Mouse (Mus musculus) CH12.LX (cell line): Measurements from ENCODE around the gene Mindy3. TPM values are rescaled to one million over a fixed set of nuclear protein-coding genes. Genes with fewer than 3 reads are reported as not detected.
"Not testable (repeated sequence)": the region's sequence is repeated elsewhere in the genome, so short reads cannot be mapped to it uniquely, and the experiment has no call there.

Experiments
- DNase-seq: peaks from one replicate; pipeline ENCODE4 v3.0.0-alpha.2; 2013; ENCODE audit errors: extremely low read depth
- H3K27ac ChIP-seq: 2 replicates; pipeline ENCODE4 v1.5.1; 2012; ENCODE audit warnings: low read depth, mild to moderate bottlenecking, control low read depth, moderate library complexity; ENCODE audit not compliant: insufficient read depth
- H3K27me3 ChIP-seq: replicated peaks from 2 replicates; pipeline ENCODE3; 2012; ENCODE audit warnings: inconsistent platforms
- H3K36me3 ChIP-seq, 2 experiments: replicated peaks in 1 of 2; 2 replicates each; pipeline versions ENCODE3 to v1.6.1; 2012; ENCODE audit warnings: inconsistent platforms in 1 of 2, low read length in 1 of 2, mild to moderate bottlenecking in 1 of 2, mixed read lengths in 1 of 2, moderate library complexity in 1 of 2; ENCODE audit not compliant: control insufficient read depth in 1 of 2, insufficient read depth in 1 of 2
- H3K4me1 ChIP-seq, 2 experiments: 2 replicates each; pipeline ENCODE4 v1.6.1; 2012; ENCODE audit warnings: inconsistent platforms in 1 of 2, moderate library complexity in 1 of 2; ENCODE audit not compliant: insufficient read depth in 2 of 2, control insufficient read depth in 1 of 2
- H3K4me2 ChIP-seq: 2 replicates; pipeline ENCODE4 v1.6.1; 2012; ENCODE audit warnings: low read depth, mild to moderate bottlenecking, control low read depth; ENCODE audit not compliant: poor library complexity, insufficient read depth, severe bottlenecking
- H3K4me3 ChIP-seq, 3 experiments: fragments of 150-350 bp in 1 of 3; sonication (generic) in 1 of 3; replicated peaks in 1 of 3; 2 replicates each; pipeline versions ENCODE3 to v1.5.1; 2011 to 2012; ENCODE audit warnings: low read depth in 2 of 3, low read length in 2 of 3, mild to moderate bottlenecking in 2 of 3, moderate library complexity in 2 of 3, control low read depth in 1 of 3, improper control_type of control experiment in 1 of 3, inconsistent platforms in 1 of 3, mixed read lengths in 1 of 3; ENCODE audit not compliant: poor library complexity in 1 of 3
- H3K79me2 ChIP-seq: replicated peaks from 2 replicates; pipeline ENCODE4 v1.6.1; 2012; ENCODE audit warnings: mild to moderate bottlenecking, moderate library complexity; ENCODE audit not compliant: control insufficient read depth, poor library complexity, insufficient read depth, severe bottlenecking; ENCODE audit errors: extremely low read depth
- H3K9ac ChIP-seq: 2 replicates; pipeline ENCODE4 v1.6.1; 2012; ENCODE audit warnings: low read depth, mild to moderate bottlenecking, control low read depth, moderate library complexity; ENCODE audit not compliant: insufficient read depth
- H3K9me3 ChIP-seq: replicated peaks from 2 replicates; pipeline ENCODE3; 2012; ENCODE audit warnings: low read length, inconsistent platforms, mixed read lengths
- BHLHE40 ChIP-seq: IDR thresholded peaks from 2 replicates; pipeline ENCODE4 v1.6.1; 2011; ENCODE audit warnings: mild to moderate bottlenecking, low read depth, low read length, improper control_type of control experiment
- CHD2 ChIP-seq: IDR thresholded peaks from 2 replicates; pipeline ENCODE4 v1.6.1; 2011; ENCODE audit warnings: low read length, improper control_type of control experiment
- CTCF ChIP-seq, 2 experiments: IDR thresholded peaks in 1 of 2; conservative IDR thresholded peaks in 1 of 2; 2 replicates each; pipeline ENCODE4 v1.5.1; 2011 to 2012; ENCODE audit warnings: low read depth in 2 of 2, low read length in 2 of 2, improper control_type of control experiment in 1 of 2, inconsistent platforms in 1 of 2, mild to moderate bottlenecking in 1 of 2, moderate library complexity in 1 of 2
- E2F4 ChIP-seq: IDR thresholded peaks from 2 replicates; pipeline ENCODE4 v1.6.1; 2011; ENCODE audit warnings: low read depth, low read length, improper control_type of control experiment; ENCODE audit not compliant: insufficient replicate concordance
- GABPA ChIP-seq: IDR thresholded peaks from 2 replicates; pipeline ENCODE4 v1.6.1; 2012; ENCODE audit warnings: low read depth, low read length, improper control_type of control experiment, inconsistent platforms; ENCODE audit not compliant: insufficient replicate concordance
- IRF4 ChIP-seq: IDR thresholded peaks from 2 replicates; pipeline ENCODE4 v1.6.1; 2014; ENCODE audit warnings: low read depth, mild to moderate bottlenecking, inconsistent platforms, low read length, improper control_type of control experiment
- JUN ChIP-seq: IDR thresholded peaks from 2 replicates; pipeline ENCODE4 v1.6.1; 2011; ENCODE audit warnings: low read depth, mild to moderate bottlenecking, low read length, improper control_type of control experiment, moderate library complexity; ENCODE audit not compliant: insufficient read depth
- KAT2A ChIP-seq: IDR thresholded peaks from 2 replicates; pipeline ENCODE4 v1.6.1; 2012; ENCODE audit warnings: low read length, improper control_type of control experiment, inconsistent platforms; ENCODE audit not compliant: insufficient replicate concordance
- MAX ChIP-seq: IDR thresholded peaks from 2 replicates; pipeline ENCODE4 v1.6.1; 2011; ENCODE audit warnings: low read length, improper control_type of control experiment
- MAZ ChIP-seq: IDR thresholded peaks from 2 replicates; pipeline ENCODE4 v1.6.1; 2012; ENCODE audit warnings: low read depth, mild to moderate bottlenecking, inconsistent platforms, low read length, improper control_type of control experiment, moderate library complexity
- MXI1 ChIP-seq: IDR thresholded peaks from 2 replicates; pipeline ENCODE4 v1.6.1; 2011; ENCODE audit warnings: mild to moderate bottlenecking, low read depth, low read length, improper control_type of control experiment
- MYC ChIP-seq: IDR thresholded peaks from 2 replicates; pipeline ENCODE4 v1.6.1; 2011; ENCODE audit warnings: low read depth, mild to moderate bottlenecking, improper control_type of control experiment, low read length
- NELFE ChIP-seq: IDR thresholded peaks from 2 replicates; pipeline ENCODE4 v1.6.1; 2011; ENCODE audit warnings: low read depth, low read length, improper control_type of control experiment
- POLR2A ChIP-seq: IDR thresholded peaks from 2 replicates; pipeline ENCODE4 v1.6.1; 2011; ENCODE audit warnings: low read depth, mild to moderate bottlenecking, improper control_type of control experiment, low read length
- RCOR1 ChIP-seq: conservative IDR thresholded peaks from 2 replicates; pipeline ENCODE4 v1.6.1; 2012; ENCODE audit warnings: low read depth, mild to moderate bottlenecking, inconsistent platforms, low read length, improper control_type of control experiment
- SMC3 ChIP-seq: IDR thresholded peaks from 2 replicates; pipeline ENCODE4 v1.6.1; 2011; ENCODE audit warnings: low read depth, low read length, improper control_type of control experiment
- TBP ChIP-seq: conservative IDR thresholded peaks from 2 replicates; pipeline ENCODE4 v1.6.1; 2011; ENCODE audit warnings: low read depth, low read length, improper control_type of control experiment
- USF1 ChIP-seq: IDR thresholded peaks from 2 replicates; pipeline ENCODE4 v1.6.1; 2014; ENCODE audit warnings: low read depth, mild to moderate bottlenecking, inconsistent platforms, low read length, improper control_type of control experiment
- ZC3H11A ChIP-seq: IDR thresholded peaks from 2 replicates; pipeline ENCODE4 v1.6.1; 2012; ENCODE audit warnings: low read depth, mild to moderate bottlenecking, inconsistent platforms, low read length, improper control_type of control experiment
- ZKSCAN1 ChIP-seq: IDR thresholded peaks from 2 replicates; pipeline ENCODE4 v1.6.1; 2012; ENCODE audit warnings: low read depth, inconsistent platforms, low read length, improper control_type of control experiment, borderline replicate concordance
- dilution Hi-C: fragments of 300-500 bp; cut with MboI; formaldehyde crosslinking; loops from 2 replicates; pipeline ENCODE4 v1.14.3; 2020; ENCODE audit warnings: low sequenced_read_pairs; ENCODE audit not compliant: extremely low pct_unique_long_range_greater_than_20kb, extremely low pct_ligation_motif_present
- in situ Hi-C: fragments of 300-500 bp; cut with MboI; formaldehyde crosslinking; loops from 3 replicates; pipeline ENCODE4 v1.14.3; 2019; ENCODE audit warnings: low sequenced_read_pairs, low pct_ligation_motif_present, low pct_unique_long_range_greater_than_20kb, mixed read lengths
- polyA plus RNA-seq: library from polyadenylated mRNA; unstranded; fragments of >175 nt; gene quantifications from 2 replicates; pipeline ENCODE4 v1.2.1, GENCODE M21; 2012; ENCODE audit warnings: low read depth; ENCODE audit not compliant: insufficient read length
- total RNA-seq, 2 experiments: library from RNA; depleted of rRNA; stranded (reverse); fragments of 300-350 nt in 1 of 2; fragments of >200 nt in 1 of 2; gene quantifications; 2 replicates each; pipeline ENCODE4 v1.2.3; 2012 to 2014

Gene Mindy3
- total and polyA plus RNA-seq, 3 experiments = 20.7 to 43.7 (median 33.8) TPM

- no peak for TF ChIP-seq CHD2
- no peak for TF ChIP-seq MXI1
- TF ChIP-seq IRF4 = peak; percentile 27; the same call in 1 of the 2 replicates
- no peak for TF ChIP-seq NELFE
Observed at GRCm38 (mm10) chr2:12424374-12424773, 5.1 kb upstream of the Mindy3 start (continued).

GRCm38 (mm10) chr2:12423426-12423825 is 4.2 kb upstream of the Mindy3 start:
- H3K27me3 ChIP-seq, H3K79me2 ChIP-seq, H3K9me3 ChIP-seq, H3K4me2 ChIP-seq, dilution Hi-C loops, in situ Hi-C loops, H3K27ac ChIP-seq, H3K9ac ChIP-seq, H3K36me3 ChIP-seq, DNase-seq, H3K4me1 ChIP-seq, H3K4me3 ChIP-seq: not testable (repeated sequence)

GRCm38 (mm10) chr2:12418534-12419261 is 572 bp downstream of the Mindy3 start:
- dilution Hi-C loops (no loop called here), in situ Hi-C loops (no loop called here)

More at GRCm38 (mm10) chr2:12418534-12419261, 572 bp downstream of the Mindy3 start:
- peak overlapping the region; percentile 72 for H3K9ac ChIP-seq
- no peaks in the 10 kb centered on the region for H3K9me3 ChIP-seq
- peak overlapping the region; percentile 8; the same call in 1 of the 2 replicates for H3K27ac ChIP-seq
- TF ChIP-seq MAX (no peak), CHD2 (no peak), SMC3 (no peak), ZKSCAN1 (no peak), POLR2A (no peak), JUN (no peak), BHLHE40 (no peak), E2F4 (no peak), USF1 (no peak), ZC3H11A (no peak), GABPA (no peak), MYC (no peak), MAZ (no peak), KAT2A (no peak), TBP (no peak), RCOR1 (no peak), CTCF (conservative IDR thresholded peaks at IDR 0.05 in 1 of 2, IDR thresholded peaks at IDR 0.05 in 1 of 2; ENCODE audit: low read depth in 2 of 2, low read length in 2 of 2) (no peak)
- peak; percentile 21 for DNase-seq
- no peaks in the 10 kb centered on the region for H3K27me3 ChIP-seq
- peaks cover 11% of the 10 kb centered on the region for H3K79me2 ChIP-seq
- peaks cover 6 to 22% of the 10 kb centered on the region in 2 experiments; a peak in 3 of 4 replicates for H3K4me1 ChIP-seq
- H3K36me3 ChIP-seq = peaks cover 0 to 11% of the 10 kb centered on the region in 2 experiments
- H3K4me3 ChIP-seq = peak overlapping the region; percentile 71 to 94 (median 91)
- peak overlapping the region; percentile 74 for H3K4me2 ChIP-seq
